Mouse (Mus musculus) lung, adult 2 months (tissue): ENCODE data around the gene Prl2c3. TPM values are rescaled to one million over a fixed set of nuclear protein-coding genes. Genes with fewer than 3 reads are reported as not detected.
"Not testable (repeated sequence)": the region's sequence is repeated elsewhere in the genome, so short reads cannot be mapped to it uniquely, and the experiment has no call there.

Experiments
- DNase-seq: peaks from one replicate; pipeline ENCODE4 v3.0.0; 2022
- H3K4me1 ChIP-seq: fragments of 200-500 bp; 2 replicates; pipeline ENCODE4 v1.6.1; 2011; ENCODE audit warnings: low read length; ENCODE audit not compliant: control insufficient read depth, insufficient read depth
- H3K4me3 ChIP-seq: fragments of 200-500 bp; replicated peaks from 2 replicates; pipeline ENCODE3; 2011; ENCODE audit warnings: low read depth, mild to moderate bottlenecking, control low read depth, low read length; ENCODE audit errors: extremely low read depth
- CTCF ChIP-seq: fragments of 200-500 bp; IDR thresholded peaks from 2 replicates; pipeline ENCODE4 v1.5.1; 2011; ENCODE audit warnings: mild to moderate bottlenecking, low read length, control low read depth; ENCODE audit not compliant: insufficient read depth
- POLR2A ChIP-seq: fragments of 200-500 bp; IDR thresholded peaks from 2 replicates; pipeline ENCODE4 v1.6.1; 2011; ENCODE audit warnings: low read depth, mild to moderate bottlenecking, control low read depth, low read length, borderline replicate concordance; ENCODE audit errors: extremely low read depth
- WGBS: fragments of 180-500 bp; shearing (Covaris S2); methylation state at CpG from one replicate; pipeline ENCODE4 v1.1.7; 2018; 5-methylcytosine and 5-hydroxymethylcytosine counted together
- polyA plus RNA-seq: library from polyadenylated mRNA; depleted of rRNA; stranded (reverse); fragments of >200 nt; gene quantifications from 2 replicates; pipeline ENCODE4 v1.2.3, GENCODE M21; 2012; rRNA removed

Gene Prl2c3
- not detected in 2 replicates for polyA plus RNA-seq

DNA sequence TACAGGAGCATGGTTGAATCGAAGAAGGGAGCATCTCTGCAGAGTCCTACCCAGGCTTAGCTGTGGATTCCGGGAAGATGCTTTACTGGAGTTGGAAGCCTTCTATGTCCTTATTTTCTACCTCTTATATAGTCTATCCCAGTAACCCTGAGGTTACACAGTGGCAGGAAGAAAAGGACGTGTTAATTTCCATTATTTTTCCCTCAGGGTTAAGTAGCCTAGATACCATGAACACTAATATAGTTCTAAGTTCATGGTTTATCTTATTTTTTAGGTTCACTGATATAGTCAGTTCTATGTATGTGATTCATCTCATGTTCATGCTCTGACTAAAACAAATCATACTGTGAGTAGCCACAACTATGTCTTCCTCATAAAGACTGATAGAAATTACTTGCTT, at the start of gene Prl2c3:
Gene Prl2c3, minus strand, starts transcription at position 101 of the 400 bp plus-strand sequence.
- 59% methylated on average over 3 of the region's 3 CpGs for WGBS

GRCm38 (mm10) chr13:12848254-12848653, 48.4 kb upstream of the Prl2c3 start:
- 72% methylated on average over 4 of the region's 4 CpGs for WGBS
- not testable (repeated sequence) for DNase-seq, H3K4me3 ChIP-seq, H3K4me1 ChIP-seq

More for the DNA sequence above, at the start of gene Prl2c3:
- not testable (repeated sequence) for H3K4me3 ChIP-seq, DNase-seq, H3K4me1 ChIP-seq

DNA sequence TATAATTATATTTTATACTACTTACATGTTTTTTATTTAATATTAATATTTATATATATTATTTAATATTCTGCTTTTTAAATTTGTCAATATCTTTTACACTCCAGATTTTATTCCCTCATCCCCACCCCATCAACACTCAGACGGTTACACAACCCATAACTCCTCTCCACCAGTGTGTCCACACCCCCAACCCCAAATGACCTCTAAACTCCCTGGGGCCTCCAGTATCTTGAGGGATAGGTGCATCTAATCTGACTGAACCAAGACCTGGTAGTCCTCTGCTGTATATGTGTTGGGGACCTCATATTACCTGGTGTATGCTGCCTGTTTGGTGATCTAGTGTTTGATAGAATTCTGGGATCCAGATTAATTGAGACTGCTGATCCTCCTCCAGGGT, 44.8 kb upstream of the Prl2c3 start:
- H3K4me1 ChIP-seq, DNase-seq, H3K4me3 ChIP-seq: not testable (repeated sequence)
- 78% methylated on average over 1 of the region's 1 CpGs for WGBS

- not testable (repeated sequence) for H3K4me1 ChIP-seq, DNase-seq, H3K4me3 ChIP-seq
- 64% methylated on average over 2 of the region's 2 CpGs for WGBS
Measured at GRCm38 (mm10) chr13:12837546-12837945, 37.7 kb upstream of the Prl2c3 start.

- H3K4me1 ChIP-seq, result no peaks in the 10 kb centered on the region
- no peak for DNase-seq
- WGBS, result 73% methylated on average over 2 of the region's 2 CpGs
- TF ChIP-seq CTCF (no peak), POLR2A (no peak)
- no peak overlapping the region for H3K4me3 ChIP-seq
Measured at GRCm38 (mm10) chr13:12831769-12832168, 31.9 kb upstream of the Prl2c3 start.

GRCm38 (mm10) chr13:12829031-12829430, 29.2 kb upstream of the Prl2c3 start:
- 85% methylated on average over 5 of the region's 5 CpGs for WGBS

DNA sequence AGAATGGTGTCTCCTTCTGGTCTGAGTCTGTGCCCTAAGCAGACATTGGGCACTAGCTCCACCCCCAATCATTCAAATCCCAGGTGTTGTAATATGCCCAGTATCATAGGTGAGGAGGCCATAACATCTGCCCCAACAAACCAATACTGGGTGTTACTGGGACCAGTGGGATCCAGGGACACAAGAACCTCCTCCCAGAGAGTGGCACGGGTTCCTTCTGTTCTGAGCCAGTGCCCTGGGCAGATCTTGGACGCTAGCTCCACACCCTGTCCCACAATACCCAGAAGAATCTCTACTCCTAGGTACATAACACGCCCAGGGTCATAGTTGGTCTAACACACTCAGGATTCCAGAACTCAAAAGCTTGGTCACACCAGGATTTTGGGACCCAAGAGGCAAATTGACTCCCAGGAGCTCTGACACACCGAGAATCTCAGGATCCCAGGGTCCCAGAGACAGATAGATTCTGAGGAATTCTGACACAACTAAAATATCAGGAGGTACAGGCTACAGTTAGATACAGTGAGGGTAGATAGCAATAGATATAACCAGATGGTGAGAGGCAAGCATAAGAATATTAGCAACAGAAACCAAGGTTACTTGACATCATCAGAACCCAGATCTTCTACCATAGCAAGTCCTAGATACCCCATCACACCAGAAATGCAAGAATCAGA, 24.8 kb upstream of the Prl2c3 start:
- 62% methylated on average over 4 of the region's 4 CpGs for WGBS
- not testable (repeated sequence) for H3K4me1 ChIP-seq, H3K4me3 ChIP-seq, DNase-seq

More at GRCm38 (mm10) chr13:12829031-12829430, 29.2 kb upstream of the Prl2c3 start:
- Histone ChIP-seq H3K4me1 (no peaks in the 10 kb centered on the region), H3K4me3 (no peak overlapping the region)
- TF ChIP-seq POLR2A (no peak), CTCF (no peak)
- DNase-seq, result no peak

GRCm38 (mm10) chr13:12813734-12814424, 14.0 kb upstream of the Prl2c3 start:
- H3K4me1 ChIP-seq, H3K4me3 ChIP-seq, DNase-seq: not testable (repeated sequence)
- 82% methylated on average over 5 of the region's 5 CpGs for WGBS

- no peak for DNase-seq
- H3K4me3 ChIP-seq, result no peak overlapping the region
- WGBS, result 50% methylated on average over 2 of the region's 2 CpGs
- H3K4me1 ChIP-seq, result no peaks in the 10 kb centered on the region
- no peak for TF ChIP-seq POLR2A
- no peak for TF ChIP-seq CTCF
Measured at GRCm38 (mm10) chr13:12809591-12809990, 9.7 kb upstream of the Prl2c3 start.

DNA sequence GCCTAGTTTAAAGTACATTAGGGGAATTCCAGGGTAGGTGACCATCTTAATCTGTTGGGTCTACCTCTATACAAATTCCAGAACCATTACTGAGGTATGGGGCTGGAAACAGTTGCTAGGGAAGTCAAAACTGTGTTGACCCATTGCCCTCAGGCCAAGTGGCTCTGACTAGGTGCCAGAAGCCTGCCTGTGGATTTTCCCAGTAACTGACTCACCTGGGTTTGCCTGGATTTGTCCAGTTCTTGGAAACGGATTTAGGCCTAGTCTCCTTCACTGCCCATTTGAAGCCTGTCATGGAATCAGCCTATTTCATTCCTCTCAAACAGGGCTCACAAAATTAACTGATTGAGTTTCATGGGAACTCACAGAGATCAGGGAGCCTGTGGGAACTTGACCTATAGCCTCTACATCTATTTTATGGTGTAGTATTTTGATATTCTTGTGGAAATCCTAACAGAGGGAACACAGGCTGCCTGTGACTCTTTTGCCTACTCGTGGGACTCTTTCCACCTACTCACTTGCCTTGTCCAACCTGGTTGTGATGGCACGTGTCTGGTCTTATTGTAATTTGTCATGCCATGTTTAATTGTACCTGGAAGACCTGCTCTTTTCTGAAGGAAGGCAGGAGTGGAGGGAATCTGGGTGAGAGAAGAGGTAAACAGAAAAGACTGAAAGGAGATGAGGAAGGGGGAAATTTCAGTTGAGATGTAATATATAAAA, 9.1 kb upstream of the Prl2c3 start:
- not testable (repeated sequence) for DNase-seq
- WGBS, result 61% methylated on average over 3 of the region's 3 CpGs

DNA sequence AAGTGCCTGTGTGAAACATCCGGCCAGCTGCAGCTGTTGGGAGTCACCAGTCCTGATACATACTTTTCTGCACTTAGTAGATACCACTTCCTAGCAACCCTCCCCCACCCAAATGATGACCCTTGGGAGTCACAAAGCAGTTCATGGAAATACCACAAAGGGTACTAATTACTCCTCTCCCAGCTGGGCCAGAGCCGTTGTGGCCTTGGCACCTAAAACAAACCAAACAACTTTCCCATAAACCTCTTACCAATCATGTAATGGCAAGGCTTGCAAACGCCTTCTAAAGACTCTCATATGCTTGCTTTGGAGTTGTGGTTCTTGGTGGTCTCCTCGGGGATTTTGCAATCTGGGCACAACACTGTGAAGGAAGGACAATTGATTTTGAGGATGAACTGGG, 6.6 kb upstream of the Prl2c3 start:
- H3K4me3 ChIP-seq, H3K4me1 ChIP-seq, DNase-seq: not testable (repeated sequence)
- WGBS, result 58% methylated on average over 4 of the region's 4 CpGs

More for the DNA sequence above, 9.1 kb upstream of the Prl2c3 start:
- H3K4me1 ChIP-seq, H3K4me3 ChIP-seq: not testable (repeated sequence)

- not testable (repeated sequence) for H3K4me3 ChIP-seq, DNase-seq, H3K4me1 ChIP-seq
- WGBS, result 71% methylated on average over 6 of the region's 6 CpGs
Measured at GRCm38 (mm10) chr13:12769442-12770091, 30.3 kb downstream of the Prl2c3 start.
